Mouse (Mus musculus) brain, embryonic 14.5 days (tissue): ENCODE results near the gene Cyp1b1.

ENCODE experiments used
- CTCF ChIP-seq: fragments of 200-500 bp; IDR thresholded peaks from 2 replicates; pipeline ENCODE4 v1.5.1; 2012; ENCODE audit warnings: inconsistent platforms, mild to moderate bottlenecking, moderate library complexity, borderline replicate concordance; ENCODE audit not compliant: insufficient read depth, insufficient read length; ENCODE audit errors: extremely low read depth
- POLR2A ChIP-seq: fragments of 200-500 bp; IDR thresholded peaks from 2 replicates; pipeline ENCODE4 v1.6.1; 2012; ENCODE audit warnings: mild to moderate bottlenecking, inconsistent platforms, borderline replicate concordance; ENCODE audit not compliant: poor library complexity, insufficient read depth, insufficient read length, severe bottlenecking; ENCODE audit errors: extremely low read depth

- TF ChIP-seq CTCF: no peak
- no peak for TF ChIP-seq POLR2A
Measured at GRCm38 (mm10) chr17:79761841-79762240, 47.0 kb upstream of the Cyp1b1 start.
